Mouse (Mus musculus) left cerebral cortex, postnatal 36 days (tissue): ENCODE data around the gene Zfp2. TPM values are rescaled to one million over a fixed set of nuclear protein-coding genes. Genes with fewer than 3 reads are reported as not detected.

Experiments used
- DNase-seq, 2 experiments: peaks; one replicate each; pipeline ENCODE4 v3.0.0; 2021 to 2022; ENCODE audit warnings: low spot score in 2 of 2, mixed read lengths in 1 of 2
- intact Hi-C: fragments of 180-260 bp; cut with DNase I; formaldehyde crosslinking; loops from one replicate; pipeline ENCODE4 v1.15.1; 2025
- total RNA-seq, 2 experiments: library from RNA; stranded (reverse); gene quantifications; 2 replicates each; pipeline ENCODE4 v1.2.3; 2021

Zfp2 gene
- total RNA-seq = 10 to 100 TPM; 23.2 to 24.0 TPM

DNA sequence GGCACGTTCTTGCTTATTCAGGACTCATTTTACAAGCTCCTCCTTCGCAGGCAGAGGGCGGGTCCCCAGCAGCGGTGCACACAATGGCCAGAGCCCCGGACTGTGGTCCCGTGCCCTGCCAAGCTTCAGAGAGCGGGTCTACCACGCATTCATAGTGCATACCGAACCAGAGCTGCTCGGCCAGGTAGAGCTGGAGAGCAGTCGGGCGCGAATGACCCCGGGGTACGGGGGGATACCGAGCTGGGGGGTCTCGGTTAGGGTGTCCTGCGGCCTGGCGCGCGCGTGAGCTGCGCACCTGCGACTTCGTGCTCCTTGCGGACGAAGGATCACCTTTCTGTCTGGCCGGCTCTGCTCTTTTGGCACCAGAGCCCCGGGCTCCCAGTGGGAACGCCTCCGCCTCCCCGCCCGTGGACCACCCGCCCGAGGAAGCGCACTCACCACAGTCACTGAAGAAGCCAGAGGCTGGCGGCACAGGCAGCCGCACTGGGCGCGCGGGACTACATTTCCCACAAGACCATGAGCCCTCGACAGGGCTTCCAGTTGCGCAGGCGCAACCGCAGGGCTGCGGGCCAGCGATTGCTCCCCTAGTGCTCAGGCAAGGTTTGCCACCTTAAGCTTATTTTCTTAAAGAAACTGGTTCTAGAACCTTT lies at the start of gene Zfp2:
Gene Zfp2 (minus strand): TSS at position 495 of the 650 bp plus-strand sequence.
- peak; percentile 92 to 94 for DNase-seq
- intact Hi-C loops = no loop called here

- intact Hi-C loops = no loop called here
- no peak for DNase-seq
These were observed 48.9 kb upstream of the Zfp2 start for GRCm38 (mm10) chr11:50964886-50965285.

DNA sequence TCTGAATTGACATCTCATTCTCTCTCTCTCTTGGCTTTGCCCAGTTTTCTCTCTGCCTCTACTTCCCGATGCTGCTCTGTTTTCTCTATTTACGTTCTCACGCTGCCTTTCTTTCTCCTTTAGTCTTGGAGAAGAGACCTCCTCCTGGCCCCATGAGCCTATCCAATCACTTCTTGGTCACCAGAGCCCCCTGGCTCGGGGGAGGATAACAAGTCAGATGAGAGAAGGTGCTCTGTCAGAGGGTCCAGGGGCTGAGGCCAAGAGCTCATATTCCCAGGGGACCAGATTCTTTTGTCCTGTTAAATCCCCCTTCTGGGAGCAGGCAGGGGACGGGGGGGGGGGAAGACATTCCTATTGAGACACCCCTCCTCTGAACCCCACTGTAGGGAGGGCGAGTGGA lies 37.7 kb upstream of the Zfp2 start, which contains the start of gene Prop1:
Gene Prop1 (minus strand): TSS at position 101 of the 400 bp plus-strand sequence.
- DNase-seq = no peak
- intact Hi-C loops = no loop called here

DNA sequence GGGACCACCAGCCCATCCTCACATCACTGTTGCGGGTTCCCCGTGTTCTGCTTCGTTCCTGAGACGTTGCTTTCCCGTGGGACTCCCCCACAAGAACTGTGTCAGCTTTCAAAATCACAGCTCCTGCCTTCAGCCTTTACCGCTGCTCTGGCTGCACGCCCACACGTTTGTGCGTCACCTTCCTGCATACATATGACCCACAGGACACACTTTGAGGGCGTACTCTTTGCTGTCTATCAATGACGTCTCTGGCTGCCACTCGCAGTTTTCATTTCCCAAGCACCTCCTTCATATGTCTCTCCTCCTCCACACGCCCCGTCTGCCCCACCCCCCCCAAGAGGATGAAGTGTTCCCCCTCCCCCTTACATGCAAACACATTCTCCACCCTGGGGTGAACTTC lies 36.3 kb upstream of the Zfp2 start:
- DNase-seq = peak; percentile 13 to 29
- intact Hi-C loops = no loop called here

- intact Hi-C loops = loop anchor here (5.0 to 10.0 kb wide), 2 partner anchors 89 to 591 kb away; no protein-coding TSS in a partner anchor
- DNase-seq = no peak
These were observed 27.5 kb upstream of the Zfp2 start, which contains the start of gene 4933414I15Rik for GRCm38 (mm10) chr11:50943506-50943905. 4933414I15Rik (minus strand) TSS chr11:50943765.

- intact Hi-C loops = loop anchor here (5.0 to 10.0 kb wide), 2 partner anchors 90 to 592 kb away; no protein-coding TSS in a partner anchor
- DNase-seq = no peak
These were observed 26.4 kb upstream of the Zfp2 start for GRCm38 (mm10) chr11:50942386-50942785.

DNA sequence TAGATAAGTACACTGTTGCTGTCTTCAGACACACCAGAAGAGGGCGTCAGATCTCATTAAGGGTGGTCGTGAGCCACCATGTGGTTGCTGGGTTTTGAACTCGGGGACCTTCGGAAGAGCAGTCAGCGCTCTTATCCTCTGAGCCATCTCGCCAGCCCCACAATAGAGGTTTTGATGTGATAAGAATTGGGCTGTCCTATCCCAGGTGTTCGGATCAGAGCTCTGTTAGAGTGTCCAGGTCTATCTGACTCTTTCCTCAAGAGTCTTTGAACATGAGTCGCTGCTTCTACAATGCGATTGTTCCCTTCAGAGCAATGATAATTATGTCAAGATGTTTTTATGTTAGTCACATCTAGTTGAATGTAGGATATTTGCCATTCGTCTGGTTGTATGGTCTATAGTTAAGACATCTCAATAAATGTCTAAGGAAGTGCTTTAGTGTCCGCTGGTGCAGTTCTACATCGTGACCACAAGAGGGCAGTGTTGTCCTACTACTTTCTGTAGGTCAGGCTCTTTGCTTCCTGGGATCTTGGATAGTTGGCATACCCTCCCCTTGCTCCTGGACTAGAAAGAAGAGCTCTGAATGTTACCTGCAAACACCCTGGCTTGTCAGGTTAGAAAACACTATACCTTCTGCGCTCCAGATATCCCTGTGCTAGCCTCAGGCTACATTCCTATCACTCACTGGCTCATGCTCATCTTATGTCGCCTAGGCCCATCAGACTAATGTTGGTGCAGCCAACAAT lies 23.8 kb upstream of the Zfp2 start:
- intact Hi-C loops = loop anchor here (2.0 to 10.0 kb wide), 4 partner anchors 93 to 595 kb away; partner anchors contain the start of genes BC049762 and Clk4

DNA sequence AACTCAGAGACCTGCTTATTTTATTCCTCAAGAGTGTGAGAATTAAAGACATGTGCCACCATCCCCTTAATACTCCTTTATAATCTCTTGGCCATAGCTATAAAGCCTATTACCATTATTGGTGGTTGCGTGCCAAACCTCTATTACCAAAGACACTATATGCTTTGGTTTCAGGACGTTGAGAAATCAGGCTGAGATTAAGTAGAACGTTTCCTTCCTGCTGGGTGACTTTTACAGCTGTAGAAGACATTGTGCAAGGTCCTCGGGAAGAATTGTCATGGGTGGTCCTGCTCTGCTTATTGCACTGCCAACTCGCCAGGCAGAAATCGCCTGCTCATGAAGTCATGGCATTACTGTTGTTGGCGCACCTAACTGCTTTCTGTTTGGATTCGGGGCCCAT lies 22.5 kb upstream of the Zfp2 start:
- intact Hi-C loops = loop anchor here (5.0 kb wide), 1 partner anchor 324 kb away; the partner anchor contains the start of genes BC049762 and Clk4
- DNase-seq = no peak

More for the DNA sequence above, 23.8 kb upstream of the Zfp2 start:
- no peak for DNase-seq

GRCm38 (mm10) chr11:50932040-50932439 lies 16.1 kb upstream of the Zfp2 start:
- intact Hi-C loops = loop anchor here (5.0 kb wide), 1 partner anchor 105 kb away; the partner anchor contains the start of gene Zfp354c
- DNase-seq = no peak

DNA sequence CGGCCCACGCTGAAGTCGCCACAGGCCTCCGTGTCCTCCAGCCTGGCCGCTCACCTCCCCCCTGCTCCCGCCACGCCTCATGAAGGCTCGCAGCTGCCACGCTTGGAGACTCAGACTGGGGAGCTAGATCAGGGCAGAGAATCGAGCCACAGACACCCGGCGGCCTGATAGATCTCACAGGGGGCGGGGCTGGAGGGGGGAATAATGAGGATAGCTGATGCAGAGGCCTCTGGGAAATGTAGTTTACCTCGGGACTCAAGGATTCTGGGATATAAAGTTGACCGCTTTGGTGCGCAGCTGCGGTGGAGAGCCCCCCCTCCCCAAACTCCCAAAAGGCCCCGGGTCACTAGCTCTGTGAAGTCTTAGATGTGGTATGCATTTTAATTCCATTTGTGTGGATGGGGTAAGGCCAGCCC lies 15.5 kb upstream of the Zfp2 start, which contains the start of gene Zfp354b:
Gene Zfp354b (minus strand): TSS at position 183 of the 416 bp plus-strand sequence.
- intact Hi-C loops = loop anchor here (5.0 kb wide), 1 partner anchor 104 kb away; the partner anchor contains the start of gene Zfp354c

GRCm38 (mm10) chr11:50931021-50931420 lies 15.1 kb upstream of the Zfp2 start:
- no peak for DNase-seq
- intact Hi-C loops = loop anchor here (5.0 kb wide), 1 partner anchor 104 kb away; the partner anchor contains the start of gene Zfp354c

More for the DNA sequence above, 15.5 kb upstream of the Zfp2 start, which contains the start of gene Zfp354b:
- DNase-seq = peak; percentile 84 to 85

DNA sequence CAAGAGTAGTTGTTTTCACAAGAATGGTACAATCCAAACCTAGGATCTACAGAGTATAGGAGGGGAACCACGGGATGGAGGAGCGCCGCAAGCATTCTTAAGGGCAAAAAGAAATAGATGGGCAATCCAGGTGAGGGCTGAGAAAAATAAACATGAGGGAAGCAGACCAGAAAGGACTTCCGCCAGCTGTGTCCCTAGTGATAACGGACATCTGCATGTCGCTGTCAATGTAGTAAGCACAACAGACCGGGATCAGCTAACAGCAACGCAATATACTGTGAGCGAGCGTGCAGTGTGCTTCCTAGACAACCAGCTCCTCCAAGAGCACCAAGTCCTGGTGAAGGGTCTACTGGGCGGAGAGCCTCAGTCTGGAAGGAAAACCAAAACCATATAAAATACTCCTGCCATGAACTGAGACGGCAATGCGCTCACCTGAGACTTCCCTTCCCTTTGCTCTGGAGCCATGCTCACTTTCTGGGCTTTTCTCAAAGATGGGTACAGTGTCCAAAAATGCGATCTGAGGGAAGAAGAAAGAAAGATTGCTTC lies 14.6 kb upstream of the Zfp2 start:
- DNase-seq = peak; percentile 12 to 15
- intact Hi-C loops = loop anchor here (5.0 kb wide), 1 partner anchor 103 kb away; the partner anchor contains the start of gene Zfp354c

DNA sequence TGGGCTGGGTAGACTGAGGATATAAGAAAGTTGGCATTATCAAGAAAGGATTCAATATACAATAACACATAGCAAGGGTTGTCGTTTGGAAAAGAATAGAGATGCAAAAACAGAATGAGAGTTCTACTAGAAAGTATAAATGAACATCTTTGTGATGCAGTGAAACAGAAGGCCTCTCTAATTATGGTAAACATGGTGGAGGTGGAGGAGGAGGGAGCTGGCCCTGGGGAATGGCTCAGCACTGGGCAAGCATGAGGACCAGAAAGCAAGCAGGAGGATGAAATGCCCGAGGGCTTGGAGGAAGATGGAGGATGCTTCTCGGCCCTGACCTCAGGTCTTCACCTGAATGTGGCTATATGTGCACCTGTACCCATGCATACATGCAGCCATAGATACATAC lies 1.5 kb downstream of the Zfp2 start:
- intact Hi-C loops = no loop called here

GRCm38 (mm10) chr11:50913301-50913700 lies 2.7 kb downstream of the Zfp2 start:
- DNase-seq = no peak
- intact Hi-C loops = no loop called here

More for the DNA sequence above, 1.5 kb downstream of the Zfp2 start:
- no peak for DNase-seq

GRCm38 (mm10) chr11:50908136-50908535 lies 7.8 kb downstream of the Zfp2 start:
- intact Hi-C loops = no loop called here
- DNase-seq = no peak

- DNase-seq = no peak
- intact Hi-C loops = no loop called here
These were observed 18.6 kb downstream of the Zfp2 start for GRCm38 (mm10) chr11:50897359-50897758.

GRCm38 (mm10) chr11:50892441-50892840 lies 23.5 kb downstream of the Zfp2 start:
- intact Hi-C loops = no loop called here
- DNase-seq = no peak

- intact Hi-C loops = loop anchor here (2.0 kb wide), 1 partner anchor 47 kb away; the partner anchor contains the start of gene Zfp879
- DNase-seq = peak; percentile 95 to 96
These were observed 28.4 kb downstream of the Zfp2 start, which contains the start of gene Zfp454 for GRCm38 (mm10) chr11:50887390-50888128. Zfp454 (minus strand) TSS chr11:50887651.

GRCm38 (mm10) chr11:50886933-50887293 lies 29.1 kb downstream of the Zfp2 start:
- intact Hi-C loops = loop anchor here (2.0 kb wide), 1 partner anchor 46 kb away; the partner anchor contains the start of gene Zfp879

More at GRCm38 (mm10) chr11:50886933-50887293, 29.1 kb downstream of the Zfp2 start:
- DNase-seq = no peak
